Mouse (Mus musculus) CD8-positive naive resting alpha-beta T cell, adult 2 months (primary cell): ENCODE data around the gene Cldn15.

Experiments used
- DNase-seq, 2 experiments: peaks; one replicate each; pipeline ENCODE4 v3.0.0; 2022; ENCODE audit warnings: low read depth in 2 of 2, low spot score in 2 of 2

Gene Cldn15

GRCm38 (mm10) chr5:136980974-136981373 is 14.6 kb downstream of the Cldn15 start:
- DNase-seq: no peak

DNA sequence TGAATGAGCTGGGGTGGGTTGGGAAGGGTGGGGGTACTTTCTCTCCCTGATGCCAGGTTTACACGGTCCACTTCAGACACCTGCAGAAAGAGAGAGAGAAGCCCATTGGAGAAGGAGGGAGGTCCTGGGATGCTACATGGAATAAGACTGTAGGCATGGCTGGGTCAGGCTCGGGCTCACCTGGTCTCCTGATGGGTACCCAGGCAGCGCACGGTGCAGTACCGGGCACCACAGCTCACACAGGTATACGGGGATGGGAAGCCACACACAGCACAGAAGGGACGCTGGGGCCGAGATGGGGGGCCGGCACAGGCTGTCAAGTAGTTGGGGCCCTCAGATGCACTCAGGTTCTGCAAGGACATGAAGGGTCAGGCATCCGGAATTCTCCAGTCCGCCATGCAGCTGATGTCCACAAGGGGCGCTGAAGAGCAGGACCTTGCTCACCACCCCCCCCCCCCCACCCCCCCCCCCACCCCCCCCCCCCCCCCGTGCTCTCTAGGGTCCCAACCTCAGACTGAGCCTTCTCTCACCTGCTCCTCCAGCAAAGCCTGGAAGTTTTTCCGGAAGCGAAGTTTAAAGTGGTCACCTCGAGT is 16.0 kb downstream of the Cldn15 start:
- DNase-seq: peak; percentile 32 to 41

GRCm38 (mm10) chr5:136984828-136985227 is 18.4 kb downstream of the Cldn15 start:
- DNase-seq: no peak

DNA sequence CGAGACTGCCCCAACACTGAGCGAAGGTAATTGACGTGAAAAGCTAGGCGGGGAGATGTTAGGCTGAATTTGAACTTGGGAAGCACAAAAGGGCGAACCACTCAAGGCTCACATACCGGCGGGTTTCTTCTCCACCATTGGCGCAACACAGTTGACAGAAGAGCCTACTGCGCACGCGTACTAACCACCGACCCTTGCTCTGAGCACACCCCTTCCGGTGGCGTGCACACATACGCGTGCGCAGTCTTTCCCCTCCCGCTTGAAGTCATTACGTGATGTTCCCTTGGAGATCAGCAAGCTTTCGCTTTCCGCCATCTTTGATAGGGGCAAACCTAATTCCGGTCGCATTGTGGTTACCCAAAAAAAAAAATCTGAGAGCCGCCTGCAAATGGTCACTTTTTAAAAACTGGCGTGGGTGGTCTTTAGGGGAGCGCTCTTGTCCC is 20.3 kb downstream of the Cldn15 start, which contains the start of gene Plod3:
Gene Plod3, plus strand, starts transcription at position 325 of the 443 bp plus-strand sequence.
- peak; percentile 94 to 96 for DNase-seq

DNA sequence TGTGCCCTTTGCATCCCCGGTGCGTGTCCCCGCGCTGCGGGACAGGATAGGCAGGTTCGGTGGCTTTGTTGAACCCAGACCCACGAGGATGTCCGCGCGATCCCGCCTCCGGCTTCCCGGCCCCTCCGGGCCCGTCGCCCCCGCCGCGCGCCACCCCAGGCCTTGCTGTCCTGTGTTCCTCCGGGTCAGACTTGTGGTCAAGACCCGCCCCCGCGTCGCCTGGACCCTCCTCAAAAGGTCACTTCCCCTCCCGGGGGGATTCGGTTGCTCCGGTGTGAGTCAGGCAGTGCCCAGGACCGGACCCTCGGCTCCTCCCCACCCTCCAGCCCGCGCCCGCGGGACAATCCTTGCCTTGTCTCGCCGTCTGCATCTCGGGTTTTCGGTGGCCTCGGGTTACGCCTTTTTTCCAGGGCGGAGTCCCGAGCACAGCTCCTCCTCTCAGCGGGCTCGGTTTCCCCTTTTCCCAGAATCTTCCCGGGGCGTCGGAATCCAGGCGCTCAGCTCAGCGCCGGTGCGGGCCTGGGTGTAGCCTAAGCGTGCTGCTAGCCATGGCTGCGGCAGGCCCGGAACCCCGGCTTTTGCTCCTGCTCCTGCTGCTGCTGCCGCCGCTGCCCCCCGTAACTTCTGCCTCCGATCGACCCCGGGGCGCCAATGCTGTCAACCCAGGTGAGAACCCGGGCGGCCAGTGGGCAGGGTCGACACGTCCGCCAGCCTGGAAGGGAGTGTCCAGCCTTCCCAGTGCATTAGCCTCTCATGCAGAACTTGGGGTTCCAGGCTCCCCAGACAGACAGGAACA is 20.9 kb downstream of the Cldn15 start:
- peak; percentile 24 to 32 for DNase-seq

GRCm38 (mm10) chr5:136987934-136988271 is 21.5 kb downstream of the Cldn15 start, which contains the start of gene Znhit1:
TSS of gene Znhit1 (minus strand) at chr5:136988021.
- no peak for DNase-seq

- no peak for DNase-seq
Measured at GRCm38 (mm10) chr5:136988420-136988819, 22.0 kb downstream of the Cldn15 start.

DNA sequence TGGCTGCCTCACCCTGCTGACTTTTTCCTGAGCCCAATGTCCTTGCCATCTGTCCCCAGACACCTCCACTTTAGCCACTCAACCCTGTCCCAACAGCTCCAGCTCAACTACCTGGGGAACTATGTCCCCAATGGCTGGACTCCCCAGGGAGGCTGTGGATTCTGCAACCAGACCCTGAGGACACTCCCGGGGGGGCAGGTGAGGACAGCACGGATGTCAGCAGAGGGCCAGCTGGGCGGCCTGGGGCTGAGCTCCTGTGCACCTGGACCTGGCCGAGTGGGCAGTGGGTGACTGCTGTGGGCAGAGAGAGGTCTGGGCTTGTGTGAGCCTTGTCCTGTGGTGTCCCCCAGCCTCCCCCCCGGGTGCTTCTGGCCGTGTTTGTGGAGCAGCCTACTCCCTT is 23.4 kb downstream of the Cldn15 start:
- no peak for DNase-seq

GRCm38 (mm10) chr5:136999449-136999848 is 33.0 kb downstream of the Cldn15 start:
- no peak for DNase-seq

DNA sequence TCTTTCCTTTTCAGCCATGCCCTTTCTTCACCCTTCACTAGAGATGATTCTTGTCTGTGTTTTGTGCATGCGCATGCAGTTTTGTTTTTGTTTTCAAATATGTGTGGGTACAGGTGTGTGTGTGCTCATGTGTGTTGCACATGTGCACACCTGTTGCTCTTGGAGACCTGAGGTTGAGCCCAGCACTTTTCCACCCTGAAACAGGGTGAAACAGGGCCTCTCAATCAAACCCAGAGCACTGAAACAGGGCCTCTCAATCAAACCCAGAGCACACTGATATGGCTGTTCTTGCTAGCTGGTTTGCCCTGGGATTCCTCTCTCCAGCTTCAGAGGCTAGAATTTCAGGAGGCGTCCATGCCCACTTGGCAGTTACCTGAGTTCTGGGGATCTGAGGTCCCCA is 34.2 kb downstream of the Cldn15 start:
- no peak for DNase-seq

DNA sequence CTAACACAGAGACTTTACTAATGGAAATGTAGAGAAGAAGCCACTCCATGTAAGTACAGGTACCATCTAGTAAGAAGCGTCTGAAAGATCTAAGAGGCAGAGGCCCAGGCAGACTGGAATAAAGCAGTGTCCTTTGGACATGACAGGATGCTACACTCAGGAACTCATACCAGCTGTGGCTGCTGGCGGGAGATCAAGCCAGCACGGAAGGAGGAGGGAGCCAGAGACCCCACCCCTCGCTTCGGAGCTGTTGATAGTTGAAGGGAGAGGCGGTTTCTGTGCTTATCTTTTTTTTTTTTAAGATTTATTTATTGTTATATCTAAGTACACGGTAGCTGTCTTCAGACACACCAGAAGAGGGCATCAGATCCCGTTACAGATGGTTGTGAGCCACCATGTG is 40.9 kb downstream of the Cldn15 start:
- no peak for DNase-seq

DNA sequence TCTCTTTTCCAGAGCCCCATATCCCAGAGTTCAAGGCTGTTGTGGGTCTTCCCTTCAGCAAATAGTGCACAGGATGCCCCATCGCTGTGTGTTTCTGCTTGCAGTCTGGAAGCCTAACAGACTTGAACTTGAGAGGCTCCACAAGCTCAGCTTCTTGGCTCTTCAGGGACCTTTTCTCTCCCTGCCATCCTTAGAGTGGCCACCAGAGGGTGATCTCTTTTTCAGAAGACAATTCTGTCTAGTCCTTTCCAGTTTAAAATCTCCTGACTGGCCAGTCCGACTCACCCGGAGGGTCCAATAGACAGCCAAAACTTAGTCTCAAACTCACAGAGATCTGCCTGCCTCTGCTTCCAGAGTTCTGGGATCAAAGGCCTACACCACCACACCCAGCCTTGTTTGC is 43.6 kb downstream of the Cldn15 start:
- DNase-seq: peak in 1 of 2 experiments; percentile 28

DNA sequence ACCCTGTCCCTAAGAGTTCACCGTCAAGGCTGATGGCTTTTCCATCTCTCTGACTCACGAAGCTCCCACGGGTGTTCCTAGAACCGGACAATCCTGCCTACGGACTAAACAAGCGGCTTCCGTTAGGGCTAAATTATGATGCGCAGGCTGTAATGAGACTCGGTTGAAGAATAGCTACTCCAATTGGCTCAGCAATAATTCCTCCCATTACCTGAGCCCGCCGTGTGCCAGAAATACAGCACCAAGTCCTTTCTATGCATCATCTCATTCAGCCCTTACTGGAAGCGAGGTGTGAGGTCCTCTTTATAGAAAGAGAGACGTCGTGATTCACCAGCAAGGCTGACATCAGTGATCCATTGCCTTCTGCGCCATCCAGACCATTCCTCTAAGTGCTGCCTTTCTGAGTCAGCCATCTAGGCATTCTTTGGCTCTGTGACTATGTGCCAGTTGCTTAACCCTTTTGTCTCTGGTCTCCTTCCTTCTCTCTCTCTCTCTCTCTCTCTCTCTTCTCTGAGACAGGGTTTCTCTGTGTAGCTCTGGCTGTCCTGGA is 46.1 kb downstream of the Cldn15 start:
- no peak for DNase-seq

- no peak for DNase-seq
Measured at GRCm38 (mm10) chr5:137015913-137016312, 49.5 kb downstream of the Cldn15 start.

DNA sequence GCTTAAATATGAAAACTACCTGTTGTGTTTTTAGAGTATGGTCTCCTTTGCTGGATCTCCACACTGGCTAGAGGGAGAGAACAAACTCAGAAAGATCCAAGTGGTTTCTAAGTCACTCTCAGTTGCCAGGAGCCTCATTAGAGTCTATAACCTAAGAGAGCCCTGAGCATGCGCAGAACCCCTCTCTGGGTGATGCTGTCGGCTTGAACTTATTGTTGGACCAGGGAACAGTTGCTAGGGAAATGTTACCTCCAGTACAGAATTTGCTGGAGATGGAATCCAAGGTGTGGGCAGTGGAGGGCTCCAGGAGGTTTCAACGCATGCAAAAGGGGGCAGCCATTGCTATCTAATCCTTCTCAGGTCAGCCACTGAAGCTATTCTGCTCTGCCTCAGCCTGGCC is 57.9 kb downstream of the Cldn15 start:
- DNase-seq: no peak

- peak; percentile 75 to 85 for DNase-seq
Measured at GRCm38 (mm10) chr5:137025132-137025531, 58.7 kb downstream of the Cldn15 start.
